Mouse (Mus musculus) liver, embryonic 15.5 days (tissue): Measurements from ENCODE around the gene Cabp7. TPM values are rescaled to one million over a fixed set of nuclear protein-coding genes. Genes with fewer than 3 reads are reported as not detected.

Experiments
- ATAC-seq: fragments of 200-750 bp; cut with Nextera tagmentation; 2 replicates; pipeline ENCODE4 v1.8.0; 2017; ENCODE audit warnings: moderate number of reproducible peaks, mild to moderate bottlenecking, moderate library complexity; ENCODE audit not compliant: insufficient read depth
- H3K27ac ChIP-seq: fragments of 300-500 bp; sonication (generic); replicated peaks from 2 replicates; pipeline ENCODE4 v1.5.1; 2015; ENCODE audit warnings: mild to moderate bottlenecking, inconsistent platforms
- H3K27me3 ChIP-seq: fragments of 300-500 bp; sonication (generic); 2 replicates; pipeline ENCODE4 v1.6.1; 2015; ENCODE audit warnings: mild to moderate bottlenecking, inconsistent platforms
- H3K36me3 ChIP-seq: fragments of 300-500 bp; sonication (generic); replicated peaks from 2 replicates; pipeline ENCODE4 v1.6.1; 2015; ENCODE audit warnings: moderate library complexity, mild to moderate bottlenecking, inconsistent platforms
- H3K4me1 ChIP-seq: fragments of 300-500 bp; sonication (generic); replicated peaks from 2 replicates; pipeline ENCODE4 v1.6.1; 2015; ENCODE audit warnings: inconsistent platforms
- H3K4me2 ChIP-seq: fragments of 300-500 bp; sonication (generic); 2 replicates; pipeline ENCODE4 v1.6.1; 2015; ENCODE audit warnings: moderate library complexity, mild to moderate bottlenecking, inconsistent platforms
- H3K4me3 ChIP-seq: fragments of 300-500 bp; sonication (generic); replicated peaks from 2 replicates; pipeline ENCODE4 v1.5.1; 2015; ENCODE audit warnings: mild to moderate bottlenecking, inconsistent platforms
- H3K9ac ChIP-seq: fragments of 300-500 bp; sonication (generic); 2 replicates; pipeline ENCODE4 v1.6.1; 2015; ENCODE audit warnings: moderate library complexity, mild to moderate bottlenecking, inconsistent platforms
- H3K9me3 ChIP-seq: fragments of 300-500 bp; sonication (generic); replicated peaks from 2 replicates; pipeline ENCODE4 v1.6.1; 2016; ENCODE audit warnings: inconsistent platforms
- WGBS: fragments of 180-500 bp; shearing (Covaris S2); methylation state at CpG from one replicate; pipeline ENCODE4 v1.1.7; 2015; ENCODE audit warnings: mixed read lengths; ENCODE audit not compliant: insufficient replicate concordance; 5-methylcytosine and 5-hydroxymethylcytosine counted together
- polyA plus RNA-seq: library from polyadenylated mRNA; unstranded; fragments of >200 nt; fragmentation: Nextera tagmentation; extraction: Ambion mirVana; gene quantifications from 2 replicates; pipeline ENCODE4 v1.2.1, GENCODE M21; 2015

Cabp7 gene
- polyA plus RNA-seq, 1 experiment from 2014 or later: 0.07 TPM

GRCm38 (mm10) chr11:4750263-4750662, 3.7 kb upstream of the Cabp7 start:
- H3K4me3 ChIP-seq: no peak overlapping the region
- H3K4me2 ChIP-seq: no peak overlapping the region
- H3K9me3 ChIP-seq: no peaks in the 10 kb centered on the region; the same call in 1 of the 2 replicates
- ATAC-seq: no peak
- WGBS: 3% methylated on average over 9 of the region's 9 CpGs
- H3K4me1 ChIP-seq: peaks cover 11% of the 10 kb centered on the region
- no peak overlapping the region for H3K27ac ChIP-seq
- H3K36me3 ChIP-seq: no peaks in the 10 kb centered on the region
- H3K9ac ChIP-seq: no peak overlapping the region
- peaks cover 64% of the 10 kb centered on the region for H3K27me3 ChIP-seq

- H3K27ac ChIP-seq: no peak overlapping the region
- peaks cover 90% of the 10 kb centered on the region for H3K27me3 ChIP-seq
- H3K4me3 ChIP-seq: peak overlapping the region; percentile 41; the same call in 1 of the 2 replicates
- no peaks in the 10 kb centered on the region for H3K36me3 ChIP-seq
- H3K4me2 ChIP-seq: peak overlapping the region; percentile 65
- WGBS: 3% methylated on average over 12 of the region's 12 CpGs
- H3K9me3 ChIP-seq: no peaks in the 10 kb centered on the region
- peaks cover 11% of the 10 kb centered on the region for H3K4me1 ChIP-seq
- ATAC-seq: no peak
- no peak overlapping the region for H3K9ac ChIP-seq
Measured at GRCm38 (mm10) chr11:4747285-4747684, 707 bp upstream of the Cabp7 start.

GRCm38 (mm10) chr11:4745969-4746368, 609 bp downstream of the Cabp7 start:
- H3K9me3 ChIP-seq: no peaks in the 10 kb centered on the region
- peak overlapping the region; percentile 65 for H3K4me2 ChIP-seq
- peak overlapping the region; percentile 41 for H3K4me3 ChIP-seq
- no peak overlapping the region for H3K27ac ChIP-seq
- H3K4me1 ChIP-seq: peaks cover 17% of the 10 kb centered on the region
- no peaks in the 10 kb centered on the region for H3K36me3 ChIP-seq
- no peak overlapping the region for H3K9ac ChIP-seq
- peaks cover 98% of the 10 kb centered on the region for H3K27me3 ChIP-seq
- WGBS: 3% methylated on average over 36 of the region's 39 CpGs
- ATAC-seq: no peak

GRCm38 (mm10) chr11:4744691-4745090, 1.9 kb downstream of the Cabp7 start:
- Histone ChIP-seq H3K9me3 (no peaks in the 10 kb centered on the region), H3K27me3 (peaks cover 90% of the 10 kb centered on the region), H3K4me1 (peaks cover 22% of the 10 kb centered on the region), H3K9ac (no peak overlapping the region), H3K27ac (no peak overlapping the region), H3K36me3 (no peaks in the 10 kb centered on the region), H3K4me2 (no peak overlapping the region), H3K4me3 (no peak overlapping the region)
- ATAC-seq: no peak
- WGBS: 61% methylated on average over 6 of the region's 6 CpGs

- no peak overlapping the region for H3K4me3 ChIP-seq
- H3K9me3 ChIP-seq: no peaks in the 10 kb centered on the region
- 0 out of 2 replicates have a peak overlapping the region, but pooled peaks have one; percentile 5 for H3K27ac ChIP-seq
- no peak overlapping the region for H3K9ac ChIP-seq
- peak; percentile 49 for ATAC-seq
- H3K4me2 ChIP-seq: no peak overlapping the region
- WGBS: 42% methylated on average over 5 of the region's 5 CpGs
- H3K27me3 ChIP-seq: peaks cover 51% of the 10 kb centered on the region
- peaks cover 11% of the 10 kb centered on the region; the same call in 1 of the 2 replicates for H3K4me1 ChIP-seq
- H3K36me3 ChIP-seq: no peaks in the 10 kb centered on the region
Measured at GRCm38 (mm10) chr11:4740785-4741184, 5.8 kb downstream of the Cabp7 start.

- 81% methylated on average over 16 of the region's 16 CpGs for WGBS
- Histone ChIP-seq H3K4me1 (peaks cover 11% of the 10 kb centered on the region; the same call in 1 of the 2 replicates), H3K4me2 (no peak overlapping the region), H3K4me3 (no peak overlapping the region), H3K36me3 (no peaks in the 10 kb centered on the region), H3K9me3 (no peaks in the 10 kb centered on the region), H3K27me3 (peaks cover 31% of the 10 kb centered on the region), H3K27ac (no peak overlapping the region), H3K9ac (no peak overlapping the region)
- no peak for ATAC-seq
Measured at GRCm38 (mm10) chr11:4738719-4739118, 7.9 kb downstream of the Cabp7 start.

GRCm38 (mm10) chr11:4737682-4738081, 8.9 kb downstream of the Cabp7 start:
- no peak overlapping the region for H3K4me2 ChIP-seq
- H3K27ac ChIP-seq: no peak overlapping the region
- no peak for ATAC-seq
- H3K27me3 ChIP-seq: peaks cover 20% of the 10 kb centered on the region
- peaks cover 11% of the 10 kb centered on the region; the same call in 1 of the 2 replicates for H3K4me1 ChIP-seq
- WGBS: 81% methylated on average over 10 of the region's 10 CpGs
- H3K9me3 ChIP-seq: no peaks in the 10 kb centered on the region
- no peak overlapping the region for H3K9ac ChIP-seq
- no peak overlapping the region for H3K4me3 ChIP-seq
- no peaks in the 10 kb centered on the region for H3K36me3 ChIP-seq

- H3K9ac ChIP-seq: no peak overlapping the region
- no peak overlapping the region for H3K4me3 ChIP-seq
- H3K4me1 ChIP-seq: peaks cover 9% of the 10 kb centered on the region; the same call in 1 of the 2 replicates
- H3K4me2 ChIP-seq: no peak overlapping the region
- no peak for ATAC-seq
- no peaks in the 10 kb centered on the region; the same call in 1 of the 2 replicates for H3K36me3 ChIP-seq
- WGBS: 63% methylated on average over 6 of the region's 6 CpGs
- H3K27me3 ChIP-seq: peaks cover 7% of the 10 kb centered on the region; the same call in 1 of the 2 replicates
- no peak overlapping the region for H3K27ac ChIP-seq
- H3K9me3 ChIP-seq: no peaks in the 10 kb centered on the region
Measured at GRCm38 (mm10) chr11:4736355-4736754, 10.2 kb downstream of the Cabp7 start.

- Histone ChIP-seq H3K4me2 (no peak overlapping the region), H3K27ac (no peak overlapping the region), H3K4me1 (no peaks in the 10 kb centered on the region), H3K4me3 (no peak overlapping the region), H3K9me3 (no peaks in the 10 kb centered on the region), H3K36me3 (no peaks in the 10 kb centered on the region; the same call in 1 of the 2 replicates), H3K27me3 (no peaks in the 10 kb centered on the region), H3K9ac (no peak overlapping the region)
- 42% methylated on average over 12 of the region's 12 CpGs for WGBS
- ATAC-seq: no peak
Measured at GRCm38 (mm10) chr11:4734179-4734578, 12.4 kb downstream of the Cabp7 start.

- Histone ChIP-seq H3K27ac (no peak overlapping the region), H3K4me3 (no peak overlapping the region), H3K36me3 (no peaks in the 10 kb centered on the region; the same call in 1 of the 2 replicates), H3K9ac (no peak overlapping the region), H3K27me3 (no peaks in the 10 kb centered on the region), H3K4me2 (no peak overlapping the region), H3K4me1 (no peaks in the 10 kb centered on the region), H3K9me3 (no peaks in the 10 kb centered on the region)
- 80% methylated on average over 7 of the region's 7 CpGs for WGBS
- no peak for ATAC-seq
Measured at GRCm38 (mm10) chr11:4731781-4732180, 14.8 kb downstream of the Cabp7 start.

GRCm38 (mm10) chr11:4730913-4731312, 15.7 kb downstream of the Cabp7 start:
- Histone ChIP-seq H3K36me3 (no peaks in the 10 kb centered on the region; the same call in 1 of the 2 replicates), H3K27me3 (no peaks in the 10 kb centered on the region), H3K9me3 (no peaks in the 10 kb centered on the region), H3K4me1 (no peaks in the 10 kb centered on the region), H3K4me3 (no peak overlapping the region), H3K4me2 (no peak overlapping the region), H3K9ac (no peak overlapping the region), H3K27ac (no peak overlapping the region)
- WGBS: 78% methylated on average over 5 of the region's 5 CpGs
- ATAC-seq: no peak

GRCm38 (mm10) chr11:4730096-4730495, 16.5 kb downstream of the Cabp7 start:
- WGBS: 59% methylated on average over 6 of the region's 6 CpGs
- Histone ChIP-seq H3K4me3 (no peak overlapping the region), H3K9ac (no peak overlapping the region), H3K36me3 (no peaks in the 10 kb centered on the region; the same call in 1 of the 2 replicates), H3K27me3 (no peaks in the 10 kb centered on the region), H3K27ac (no peak overlapping the region), H3K9me3 (no peaks in the 10 kb centered on the region), H3K4me1 (no peaks in the 10 kb centered on the region), H3K4me2 (no peak overlapping the region)
- ATAC-seq: no peak
